Mouse (Mus musculus): ENCODE measurements around the gene Slc2a4.
A peak's percentile ranks its signal among the peaks of the same experiment; 100 is the strongest.

The Slc2a4 gene

DNA sequence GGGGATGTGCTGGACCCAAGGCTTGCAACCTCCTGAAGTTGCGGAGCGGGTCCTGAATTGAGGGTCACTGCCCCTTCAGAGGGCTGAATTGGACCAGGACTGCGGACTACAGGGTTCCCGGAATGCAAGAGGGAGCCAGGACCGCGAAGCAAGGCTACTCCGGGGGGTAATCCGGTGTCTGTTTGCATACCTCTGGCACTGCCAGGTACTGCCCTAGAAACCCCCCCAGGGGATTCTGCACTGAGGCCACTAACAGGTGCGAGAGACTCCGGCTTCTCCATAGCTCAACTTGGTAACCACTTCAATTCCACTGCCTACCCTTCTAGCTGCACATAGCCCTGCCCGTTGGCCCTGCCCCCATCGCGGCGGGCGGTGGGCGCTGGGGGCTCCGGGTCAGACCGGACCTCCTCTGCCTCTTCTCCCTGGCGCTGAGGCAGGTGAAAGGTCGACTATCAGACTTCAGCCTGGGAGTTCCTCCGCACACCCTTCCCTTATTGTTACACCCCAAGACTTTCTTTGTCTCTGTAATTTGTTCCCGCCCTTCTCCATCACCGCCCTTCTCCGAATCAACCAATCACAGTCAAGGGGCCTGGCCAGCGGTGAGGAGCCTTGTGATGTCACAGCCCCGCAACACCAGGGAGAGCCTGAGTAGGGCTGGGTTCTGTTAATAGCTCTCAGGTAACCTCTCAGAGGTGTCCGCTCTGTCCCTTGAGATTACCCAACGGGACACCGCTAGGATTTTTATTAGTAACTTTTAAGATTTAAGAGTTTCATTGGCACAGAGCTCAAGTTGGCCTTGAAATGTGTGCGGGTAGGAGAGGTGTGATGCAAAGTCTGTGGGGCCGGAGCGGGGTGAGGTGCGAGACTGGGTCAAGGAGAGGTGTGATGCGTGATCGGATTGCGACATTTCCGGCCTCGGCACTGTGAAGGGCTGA is 47.2 kb downstream of the Slc2a4 start, which contains the start of the genes 2810408A11Rik and Neurl4:
Gene 2810408A11Rik, minus strand, starts transcription at position 517 of the 935 bp plus-strand sequence.
Gene Neurl4, plus strand, starts transcription at position 602 of the 935 bp plus-strand sequence.
- DNase-seq (ENCODE audit: low spot score): peak; percentile 87

DNA sequence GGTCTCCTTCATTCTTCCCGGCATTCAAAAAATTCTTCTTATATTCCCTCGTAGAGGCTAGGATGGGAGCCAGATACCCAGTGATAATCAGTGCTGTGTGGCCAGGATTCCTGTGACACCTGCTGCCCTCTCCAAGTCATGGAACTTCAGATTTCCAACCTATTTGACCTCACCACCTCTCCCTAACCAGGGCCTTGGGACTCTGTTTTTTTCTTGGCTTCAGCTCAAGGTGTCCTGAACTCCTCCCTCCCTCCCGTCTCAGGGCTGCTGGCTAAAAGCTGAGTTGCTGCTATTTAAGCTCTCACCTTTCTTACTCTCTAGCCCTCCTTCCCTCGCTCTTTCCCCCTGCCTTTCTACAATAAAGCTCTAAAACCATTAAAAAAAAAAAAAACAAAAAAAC is 48.1 kb downstream of the Slc2a4 start:
- no peak for DNase-seq (ENCODE audit: low spot score)

DNA sequence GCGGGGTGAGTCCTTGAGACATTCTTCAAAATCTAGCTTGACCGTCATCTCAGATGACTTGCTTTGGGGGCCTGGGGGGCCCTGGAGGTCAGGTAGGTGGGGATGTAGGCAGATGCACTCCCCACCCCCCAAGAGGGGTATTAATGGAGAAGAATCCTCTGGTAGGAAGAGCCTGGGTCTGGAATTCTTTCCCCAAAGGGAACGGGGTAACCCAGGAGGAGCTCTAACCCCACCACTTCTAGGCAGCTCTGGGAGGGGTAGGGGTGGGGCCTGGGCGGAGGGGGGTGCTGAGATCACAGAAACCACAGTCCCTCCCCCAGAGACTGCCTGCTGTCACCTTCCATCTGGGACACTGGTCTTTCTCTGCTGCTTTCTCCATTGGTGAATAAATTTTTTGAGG is 52.7 kb downstream of the Slc2a4 start, which contains the start of gene Acap1:
Gene Acap1, minus strand, starts transcription at position 249 of the 400 bp plus-strand sequence.
- DNase-seq (ENCODE audit: low spot score): no peak

DNA sequence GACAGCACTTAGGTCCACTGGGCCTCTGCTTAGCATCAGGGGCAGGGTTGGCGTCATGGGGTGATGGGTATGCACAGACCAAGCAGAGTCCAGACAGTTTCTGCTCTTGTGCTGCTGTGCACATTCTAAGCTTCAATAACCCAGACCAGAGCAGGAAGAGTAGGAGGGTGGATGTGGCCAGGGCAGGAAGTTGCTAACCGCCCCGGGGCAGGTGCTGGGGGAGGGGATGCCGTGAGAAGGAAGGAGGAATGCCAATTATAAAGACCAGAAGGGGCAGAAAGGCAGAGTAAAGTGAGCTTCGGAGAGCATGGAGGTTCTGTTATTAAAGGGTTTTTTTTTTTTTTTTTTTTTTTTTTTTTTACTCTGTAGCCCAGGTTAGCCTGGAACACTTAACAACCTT is 53.3 kb downstream of the Slc2a4 start:
- DNase-seq (ENCODE audit: low spot score): no peak

All from left cerebral cortex, adult 11 months (tissue).